Mouse (Mus musculus) limb, embryonic 13.5 days (tissue): ENCODE results near the gene Slc25a11. TPM values are rescaled to one million over a fixed set of nuclear protein-coding genes. Genes with fewer than 3 reads are reported as not detected.
A peak's percentile ranks its signal among the peaks of the same experiment; 100 is the strongest.

ENCODE experiments used
- ATAC-seq: fragments of 200-750 bp; cut with Nextera tagmentation; 2 replicates; pipeline ENCODE4 v1.8.0; 2017; ENCODE audit warnings: low read depth, moderate number of reproducible peaks, moderate TSS enrichment; ENCODE audit not compliant: low FRiP score
- H3K27ac ChIP-seq: fragments of 300-500 bp; sonication (generic); 2 replicates; pipeline ENCODE4 v1.5.1; 2015; ENCODE audit warnings: inconsistent platforms, mild to moderate bottlenecking, moderate library complexity
- H3K27me3 ChIP-seq: fragments of 300-500 bp; sonication (generic); 2 replicates; pipeline ENCODE4 v1.6.1; 2015; ENCODE audit warnings: mild to moderate bottlenecking, inconsistent platforms
- H3K36me3 ChIP-seq: fragments of 300-500 bp; sonication (generic); 2 replicates; pipeline ENCODE4 v1.6.1; 2015; ENCODE audit warnings: inconsistent platforms, mild to moderate bottlenecking, moderate library complexity
- H3K4me1 ChIP-seq: fragments of 300-500 bp; sonication (generic); 2 replicates; pipeline ENCODE4 v1.6.1; 2015; ENCODE audit warnings: inconsistent platforms
- H3K4me2 ChIP-seq: fragments of 300-500 bp; sonication (generic); replicated peaks from 2 replicates; pipeline ENCODE4 v1.6.1; 2015; ENCODE audit warnings: inconsistent platforms, mild to moderate bottlenecking, moderate library complexity
- H3K4me3 ChIP-seq: fragments of 300-500 bp; sonication (generic); 2 replicates; pipeline ENCODE4 v1.5.1; 2015; ENCODE audit warnings: moderate library complexity, mild to moderate bottlenecking, inconsistent platforms
- H3K9ac ChIP-seq: fragments of 300-500 bp; sonication (generic); 2 replicates; pipeline ENCODE4 v1.6.1; 2015; ENCODE audit warnings: mild to moderate bottlenecking, inconsistent platforms
- H3K9me3 ChIP-seq: fragments of 300-500 bp; sonication (generic); 2 replicates; pipeline ENCODE4 v1.6.1; 2016; ENCODE audit warnings: inconsistent platforms
- WGBS: fragments of 180-500 bp; shearing (Covaris S2); methylation state at CpG from one replicate; pipeline ENCODE4 v1.1.7; 2015; 5-methylcytosine and 5-hydroxymethylcytosine counted together
- polyA plus RNA-seq: library from polyadenylated mRNA; unstranded; fragments of >200 nt; fragmentation: Nextera tagmentation; extraction: Ambion mirVana; gene quantifications from 2 replicates; pipeline ENCODE4 v1.2.1, GENCODE M21; 2015

Gene Slc25a11
- polyA plus RNA-seq, 1 experiment from 2014 or later, result 165 TPM

DNA sequence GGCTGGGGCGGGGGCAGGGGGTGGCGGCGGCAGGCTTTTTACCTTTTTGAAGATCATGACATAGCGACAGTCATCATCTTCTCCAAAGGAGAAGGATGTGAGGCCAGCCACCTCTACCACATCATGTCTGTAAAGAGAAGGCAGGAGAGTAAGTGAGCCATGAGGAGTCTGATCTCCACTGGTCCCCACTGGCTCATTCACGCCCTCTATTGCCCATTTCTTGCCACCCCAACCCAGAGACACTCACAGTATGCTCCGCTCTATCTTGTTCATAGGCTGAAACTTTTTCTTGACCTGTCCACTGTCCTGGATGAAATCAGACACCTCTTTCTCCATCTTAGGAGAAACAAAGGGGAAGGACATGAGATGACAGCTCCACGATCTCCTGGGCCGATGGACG lies 17.5 kb upstream of the Slc25a11 start:
- H3K9ac ChIP-seq, result no peak overlapping the region
- H3K4me3 ChIP-seq, result no peak overlapping the region
- ATAC-seq, result no peak
- no peaks in the 10 kb centered on the region for H3K9me3 ChIP-seq
- no peak overlapping the region for H3K4me2 ChIP-seq
- H3K27ac ChIP-seq, result no peak overlapping the region
- 94% methylated on average over 9 of the region's 9 CpGs for WGBS
- peaks cover 13% of the 10 kb centered on the region for H3K4me1 ChIP-seq
- peaks cover 68% of the 10 kb centered on the region for H3K36me3 ChIP-seq
- no peaks in the 10 kb centered on the region for H3K27me3 ChIP-seq

DNA sequence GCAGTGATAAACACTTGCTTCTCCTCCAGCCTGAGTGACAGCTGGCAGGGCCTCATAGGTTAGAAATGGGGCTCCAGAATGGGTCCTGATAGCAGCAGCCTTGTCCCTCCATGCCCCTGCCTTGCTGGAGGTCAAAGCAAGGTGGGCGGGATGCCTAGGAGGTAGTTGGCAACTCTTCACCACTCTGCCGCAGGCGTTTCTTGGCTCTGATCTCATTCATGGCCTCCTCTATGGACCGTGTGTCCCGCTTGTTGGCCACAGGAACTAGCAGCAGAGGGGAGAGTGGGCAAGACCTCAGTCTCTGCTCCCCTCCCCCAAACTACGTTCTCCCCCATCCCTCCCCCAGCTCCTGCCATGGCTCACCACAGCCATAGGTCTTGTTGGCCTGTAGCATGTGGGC lies 16.7 kb upstream of the Slc25a11 start:
- peaks cover 14% of the 10 kb centered on the region for H3K4me1 ChIP-seq
- no peak overlapping the region for H3K27ac ChIP-seq
- H3K4me2 ChIP-seq, result no peak overlapping the region
- H3K9ac ChIP-seq, result no peak overlapping the region
- 91% methylated on average over 6 of the region's 6 CpGs for WGBS
- ATAC-seq, result no peak
- H3K36me3 ChIP-seq, result peaks cover 68% of the 10 kb centered on the region
- no peak overlapping the region for H3K4me3 ChIP-seq
- H3K9me3 ChIP-seq, result no peaks in the 10 kb centered on the region
- H3K27me3 ChIP-seq, result no peaks in the 10 kb centered on the region

DNA sequence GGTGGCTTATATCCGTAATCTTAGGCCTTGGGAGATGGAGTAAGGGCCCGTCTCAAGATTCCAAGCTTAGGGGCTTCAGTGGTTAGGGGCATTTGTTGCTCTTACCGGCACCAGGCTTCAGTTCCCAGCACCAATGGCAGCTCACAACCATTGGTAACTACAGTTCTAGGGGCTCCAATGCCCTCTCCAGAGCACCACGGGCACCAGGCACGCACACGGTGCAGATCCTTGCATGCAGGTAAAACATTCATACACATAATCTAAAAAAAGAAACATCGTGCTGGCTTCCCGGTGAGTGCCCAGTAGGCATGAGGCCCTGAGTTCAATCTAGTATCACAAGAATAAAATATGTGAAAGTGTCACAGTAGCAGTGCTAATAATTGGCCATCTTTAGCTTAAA lies 15.8 kb upstream of the Slc25a11 start:
- Histone ChIP-seq H3K9ac (no peak overlapping the region), H3K4me2 (no peak overlapping the region), H3K9me3 (no peaks in the 10 kb centered on the region), H3K27me3 (no peaks in the 10 kb centered on the region), H3K36me3 (peaks cover 68% of the 10 kb centered on the region), H3K27ac (no peak overlapping the region), H3K4me1 (peaks cover 23% of the 10 kb centered on the region), H3K4me3 (no peak overlapping the region)
- 94% methylated on average over 8 of the region's 8 CpGs for WGBS
- no peak for ATAC-seq

DNA sequence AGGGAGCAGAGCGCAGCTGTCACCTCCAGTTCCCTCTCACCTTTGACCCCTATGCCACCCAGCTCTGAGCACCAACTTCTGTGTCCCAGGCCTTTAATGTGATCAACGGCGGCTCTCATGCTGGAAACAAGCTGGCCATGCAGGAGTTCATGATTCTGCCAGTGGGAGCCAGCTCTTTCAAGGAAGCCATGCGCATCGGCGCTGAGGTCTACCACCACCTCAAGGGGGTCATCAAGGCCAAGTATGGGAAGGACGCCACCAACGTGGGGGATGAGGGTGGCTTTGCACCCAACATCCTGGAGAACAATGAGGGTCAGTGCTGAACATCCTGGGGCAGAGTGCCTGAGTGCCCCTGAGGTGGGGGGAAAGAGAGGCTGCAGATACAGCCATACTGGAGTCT lies 13.3 kb upstream of the Slc25a11 start:
- Histone ChIP-seq H3K36me3 (peaks cover 52% of the 10 kb centered on the region), H3K4me2 (no peak overlapping the region), H3K9ac (no peak overlapping the region), H3K4me3 (no peak overlapping the region), H3K27ac (no peak overlapping the region), H3K9me3 (no peaks in the 10 kb centered on the region), H3K4me1 (peaks cover 34% of the 10 kb centered on the region), H3K27me3 (no peaks in the 10 kb centered on the region)
- ATAC-seq, result no peak
- 91% methylated on average over 8 of the region's 8 CpGs for WGBS

DNA sequence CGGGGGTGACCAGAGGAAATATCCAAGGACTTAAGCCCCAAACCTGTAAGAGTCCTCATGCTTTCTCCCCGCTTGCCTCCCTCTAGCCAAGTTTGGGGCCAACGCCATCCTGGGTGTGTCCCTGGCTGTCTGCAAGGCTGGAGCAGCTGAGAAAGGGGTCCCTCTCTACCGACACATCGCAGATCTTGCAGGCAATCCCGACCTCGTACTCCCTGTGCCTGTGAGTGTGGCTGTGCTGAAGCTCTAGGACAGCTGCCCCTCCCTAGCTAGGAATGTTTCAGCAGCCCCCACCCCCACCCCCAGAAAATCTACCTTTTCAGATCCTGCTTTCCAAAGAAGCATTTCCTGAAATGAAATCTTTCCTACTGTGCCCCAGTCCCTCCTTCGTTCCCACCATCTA lies 11.7 kb upstream of the Slc25a11 start:
- Histone ChIP-seq H3K36me3 (peaks cover 36% of the 10 kb centered on the region), H3K9ac (peak overlapping the region; percentile 43; the same call in 1 of the 2 replicates)
- 63% methylated on average over 8 of the region's 8 CpGs for WGBS

DNA sequence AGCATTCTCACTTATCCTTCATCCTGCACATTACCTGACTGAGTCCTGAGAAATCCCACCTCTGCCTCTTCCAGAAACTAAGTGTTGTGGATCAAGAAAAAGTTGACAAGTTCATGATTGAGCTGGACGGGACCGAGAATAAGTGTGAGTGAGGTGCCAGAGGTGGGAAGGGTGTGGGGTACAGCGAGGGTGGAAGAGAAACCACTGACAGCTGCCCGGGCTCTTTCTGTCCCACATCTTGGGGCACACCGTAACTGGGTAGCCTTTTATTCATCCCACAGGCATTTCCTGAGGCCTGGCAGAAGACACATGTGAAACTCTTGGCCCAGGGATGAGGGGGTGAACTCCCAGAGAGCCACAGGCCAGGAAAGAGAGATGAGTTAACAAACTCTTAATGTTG lies 11.2 kb upstream of the Slc25a11 start:
- peaks cover 32% of the 10 kb centered on the region for H3K36me3 ChIP-seq
- WGBS, result 69% methylated on average over 5 of the region's 5 CpGs
- H3K4me1 ChIP-seq, result peaks cover 34% of the 10 kb centered on the region
- H3K4me2 ChIP-seq, result peak overlapping the region; percentile 97; the same call in 1 of the 2 replicates
- H3K27me3 ChIP-seq, result no peaks in the 10 kb centered on the region
- 0 out of 2 replicates have a peak overlapping the region, but pooled peaks have one; percentile 2 for H3K4me3 ChIP-seq
- ATAC-seq, result no peak
- H3K27ac ChIP-seq, result no peak overlapping the region
- no peaks in the 10 kb centered on the region for H3K9me3 ChIP-seq
- H3K9ac ChIP-seq, result peak overlapping the region; percentile 53

More for the DNA sequence above, 11.7 kb upstream of the Slc25a11 start:
- no peaks in the 10 kb centered on the region for H3K27me3 ChIP-seq
- H3K27ac ChIP-seq, result no peak overlapping the region
- peak overlapping the region; percentile 97; the same call in 1 of the 2 replicates for H3K4me2 ChIP-seq
- no peaks in the 10 kb centered on the region for H3K9me3 ChIP-seq
- H3K4me3 ChIP-seq, result no peak overlapping the region
- H3K4me1 ChIP-seq, result peaks cover 34% of the 10 kb centered on the region
- no peak for ATAC-seq

DNA sequence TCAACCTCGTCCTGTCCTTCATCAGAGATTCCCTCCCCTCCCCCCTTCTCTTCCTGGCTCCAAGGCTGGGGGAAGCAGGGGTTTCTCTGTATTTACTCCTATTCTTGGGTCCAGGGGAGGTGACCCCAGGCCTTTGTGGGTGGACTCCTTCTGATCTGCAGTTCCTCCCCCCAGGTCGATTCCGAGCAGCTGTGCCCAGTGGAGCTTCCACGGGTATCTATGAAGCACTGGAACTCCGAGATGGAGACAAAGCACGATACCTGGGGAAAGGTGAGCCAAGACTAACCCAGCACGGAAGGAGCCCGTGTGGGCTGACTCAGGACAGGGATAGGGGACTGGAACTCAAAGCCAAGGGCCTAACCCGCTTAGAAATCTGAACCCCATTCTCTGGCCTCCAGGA lies 10.7 kb upstream of the Slc25a11 start:
- peak overlapping the region; percentile 53 for H3K9ac ChIP-seq
- H3K9me3 ChIP-seq, result no peaks in the 10 kb centered on the region
- H3K36me3 ChIP-seq, result peaks cover 28% of the 10 kb centered on the region
- ATAC-seq, result no peak
- 61% methylated on average over 9 of the region's 9 CpGs for WGBS
- H3K4me2 ChIP-seq, result peak overlapping the region; percentile 97
- H3K4me1 ChIP-seq, result peaks cover 35% of the 10 kb centered on the region
- 0 out of 2 replicates have a peak overlapping the region, but pooled peaks have one; percentile 2 for H3K4me3 ChIP-seq
- peak overlapping the region; percentile 98; the same call in 1 of the 2 replicates for H3K27ac ChIP-seq
- H3K27me3 ChIP-seq, result no peaks in the 10 kb centered on the region

DNA sequence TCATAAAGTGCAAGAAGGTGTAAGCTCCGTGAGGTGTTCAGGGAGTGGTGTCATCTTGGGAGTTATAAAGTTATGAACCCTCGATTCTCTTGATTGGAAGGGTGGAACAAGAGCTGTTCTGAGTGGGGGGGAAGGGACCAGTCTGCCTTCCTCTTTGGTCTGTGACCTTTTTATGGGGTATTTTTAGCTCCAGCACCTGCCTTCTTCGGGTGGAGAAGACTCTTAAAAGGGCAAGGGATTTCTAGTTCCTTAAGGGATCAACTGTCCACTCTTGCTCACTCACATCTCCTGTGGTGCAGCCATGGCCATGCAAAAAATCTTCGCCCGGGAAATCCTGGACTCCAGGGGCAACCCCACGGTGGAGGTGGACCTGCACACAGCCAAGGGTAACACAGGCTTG lies 10.3 kb upstream of the Slc25a11 start:
- Histone ChIP-seq H3K9me3 (no peaks in the 10 kb centered on the region), H3K9ac (peak overlapping the region; percentile 53; the same call in 1 of the 2 replicates), H3K36me3 (peaks cover 28% of the 10 kb centered on the region), H3K4me2 (peak overlapping the region; percentile 97), H3K27me3 (no peaks in the 10 kb centered on the region), H3K27ac (peak overlapping the region; percentile 98), H3K4me1 (peaks cover 39% of the 10 kb centered on the region), H3K4me3 (peak overlapping the region; percentile 100; the same call in 1 of the 2 replicates)
- WGBS, result 41% methylated on average over 6 of the region's 6 CpGs
- no peak for ATAC-seq

DNA sequence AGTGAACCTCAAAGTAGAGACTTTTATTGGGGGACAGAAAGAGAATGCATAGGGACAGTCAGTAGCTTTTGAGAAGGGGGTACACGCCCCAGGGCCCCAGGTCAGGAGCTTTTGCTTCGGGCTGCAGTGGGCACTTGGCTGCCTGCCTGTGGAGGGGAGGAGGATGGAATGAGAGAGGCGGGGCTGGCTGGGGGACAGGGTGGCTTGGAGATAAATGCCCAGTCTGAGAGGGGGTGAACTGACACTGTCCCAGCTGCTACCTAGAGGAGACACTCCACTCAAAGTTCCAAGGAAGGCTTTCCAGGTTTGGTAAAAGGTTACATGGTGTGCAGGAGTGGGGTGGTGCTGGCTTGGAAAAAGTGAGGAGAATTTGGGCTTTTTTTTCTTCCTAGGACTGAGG lies 9.7 kb upstream of the Slc25a11 start, which contains the start of gene Eno3:
Gene Eno3 (plus strand): TSS at position 239 of the 400 bp plus-strand sequence.
- Histone ChIP-seq H3K36me3 (peaks cover 28% of the 10 kb centered on the region), H3K27ac (peak within 1 kb of the TSS; percentile 98), H3K4me1 (peaks cover 45% of the 10 kb centered on the region), H3K9ac (peak within 1 kb of the TSS; percentile 99), H3K4me3 (peak within 1 kb of the TSS; percentile 100), H3K9me3 (no peaks in the 10 kb centered on the region), H3K4me2 (peak within 1 kb of the TSS; percentile 97), H3K27me3 (no peaks in the 10 kb centered on the region)
- 4% methylated on average over 3 of the region's 3 CpGs for WGBS
- no peak for ATAC-seq

DNA sequence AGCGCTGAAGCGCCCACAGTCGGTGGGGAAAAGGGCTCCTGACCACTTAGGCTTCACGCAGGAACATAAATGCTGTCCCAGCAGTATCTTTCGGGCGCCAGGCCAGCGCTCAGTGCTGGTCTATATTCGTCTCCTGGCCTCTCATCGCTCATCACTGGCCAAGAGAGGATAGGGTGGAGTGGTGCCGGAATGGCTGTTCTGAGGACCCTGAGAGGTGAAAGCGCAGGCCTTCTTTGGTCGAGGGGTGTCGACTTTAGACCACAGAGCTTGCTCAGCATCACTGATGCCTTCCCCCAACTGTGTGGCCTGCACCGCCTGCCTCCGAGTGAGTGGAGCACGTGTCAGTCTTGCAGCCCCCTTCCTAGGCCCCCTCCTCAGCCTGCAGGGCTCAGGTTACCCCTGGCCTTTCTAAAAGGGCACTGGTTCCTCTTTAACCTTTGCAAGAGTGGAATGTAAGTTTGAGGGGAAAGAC lies 9.2 kb upstream of the Slc25a11 start:
- Histone ChIP-seq H3K27ac (peak overlapping the region; percentile 98), H3K4me3 (peak overlapping the region; percentile 100), H3K9me3 (no peaks in the 10 kb centered on the region), H3K27me3 (no peaks in the 10 kb centered on the region), H3K9ac (peak overlapping the region; percentile 99), H3K36me3 (peaks cover 28% of the 10 kb centered on the region), H3K4me1 (peaks cover 49% of the 10 kb centered on the region), H3K4me2 (peak overlapping the region; percentile 97)
- ATAC-seq, result peak; percentile 48
- WGBS, result 4% methylated on average over 16 of the region's 16 CpGs

DNA sequence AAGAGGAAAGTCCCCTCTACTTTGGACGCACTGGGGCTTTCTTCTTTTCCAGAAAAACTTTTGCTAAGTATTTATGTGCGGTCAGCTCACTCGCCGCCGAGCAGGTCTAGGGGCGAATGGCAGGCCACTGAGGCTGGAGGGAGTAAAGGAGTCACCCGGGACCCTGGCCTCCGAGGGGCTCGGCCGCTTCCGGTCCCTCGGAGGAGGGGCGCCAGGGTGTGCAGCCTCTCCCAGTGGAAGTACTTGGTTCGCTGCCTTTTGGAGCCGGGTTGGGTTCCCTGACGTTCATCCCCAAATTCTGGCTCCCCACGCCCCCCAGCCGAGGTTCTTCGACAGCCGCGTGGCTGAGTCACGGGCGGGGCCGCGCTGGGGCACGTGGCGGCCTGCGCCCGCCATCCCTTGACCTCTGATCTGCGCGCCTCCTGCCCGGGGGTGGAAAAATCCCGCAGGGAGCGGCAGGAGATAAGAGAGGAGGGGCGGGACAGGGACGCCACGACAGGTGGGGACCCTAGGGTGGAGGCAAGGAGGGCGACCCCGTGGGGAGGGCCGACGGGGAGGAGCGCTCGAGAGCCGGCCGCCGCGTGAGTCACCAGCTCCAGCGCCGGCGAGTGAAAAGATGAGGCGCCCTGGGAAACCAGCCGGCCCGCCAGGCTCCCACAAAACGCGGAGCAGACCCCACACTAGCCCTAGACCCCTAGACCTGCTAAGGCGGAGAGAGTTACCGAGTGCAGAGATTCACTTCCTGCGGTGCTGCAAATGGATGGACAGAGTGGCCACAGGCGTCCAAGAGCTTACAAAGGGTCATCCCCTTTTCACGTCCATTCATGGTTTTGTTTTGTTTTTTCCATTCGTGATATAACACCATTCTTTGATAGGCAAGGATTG lies 8.5 kb upstream of the Slc25a11 start:
- Histone ChIP-seq H3K4me3 (peak overlapping the region; percentile 100), H3K36me3 (peaks cover 28% of the 10 kb centered on the region), H3K9me3 (no peaks in the 10 kb centered on the region), H3K27ac (peak overlapping the region; percentile 98), H3K9ac (peak overlapping the region; percentile 99), H3K4me1 (peaks cover 56% of the 10 kb centered on the region), H3K4me2 (peak overlapping the region; percentile 97), H3K27me3 (no peaks in the 10 kb centered on the region)
- ATAC-seq, result 0 out of 2 replicates have a peak, but pooled peaks have one; percentile 11
- under 1% methylated on average over 61 of the region's 61 CpGs for WGBS

DNA sequence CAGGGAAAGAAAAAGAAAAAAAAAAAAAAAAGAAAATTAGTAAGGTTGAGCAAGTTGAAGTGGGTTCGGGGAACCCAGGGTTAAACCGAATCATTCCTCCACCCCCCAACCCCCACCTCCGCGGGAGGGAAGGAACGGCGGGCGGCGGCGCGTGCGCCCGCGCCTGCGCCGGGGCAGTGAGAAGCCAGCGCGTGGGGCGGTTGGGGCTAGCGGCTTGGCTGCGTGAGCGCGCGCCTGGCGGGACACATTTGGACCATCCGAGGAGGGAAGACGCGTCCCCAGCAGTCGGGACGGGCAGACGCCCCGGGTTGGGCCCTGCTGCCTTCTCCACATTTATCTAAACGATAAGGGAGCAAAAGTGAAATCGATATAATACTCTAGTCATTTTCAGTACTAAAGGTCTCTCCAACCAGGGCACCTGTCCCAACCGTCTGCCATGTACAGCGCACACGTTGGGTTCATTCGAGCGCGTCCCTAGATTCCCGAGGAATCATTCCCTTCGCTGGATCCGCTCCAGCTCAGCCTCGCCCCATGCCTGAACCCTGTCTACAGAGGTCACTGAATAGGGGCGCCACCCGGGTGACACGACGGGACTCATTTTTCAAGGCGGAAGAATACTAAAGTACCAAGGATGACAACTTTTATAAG lies 7.8 kb upstream of the Slc25a11 start:
- Histone ChIP-seq H3K4me3 (peak overlapping the region; percentile 100), H3K9me3 (no peaks in the 10 kb centered on the region), H3K4me1 (peaks cover 61% of the 10 kb centered on the region), H3K4me2 (peak overlapping the region; percentile 97), H3K36me3 (peaks cover 31% of the 10 kb centered on the region), H3K27ac (peak overlapping the region; percentile 98), H3K27me3 (no peaks in the 10 kb centered on the region), H3K9ac (peak overlapping the region; percentile 99)
- under 1% methylated on average over 34 of the region's 48 CpGs for WGBS
- peak; percentile 51 for ATAC-seq
